In genomic region chr11:5491912-5492311, GRCm38 (mm10) we compare ENCODE assay signal across 22 mouse cellular contexts.
"Had no signal": no experiment of that assay in that cellular context is flagged by ENCODE, and none has a peak within 500 bp of the region (broad histone marks: within the 10 kb centered on the region; RNA-seq: fewer than 3 reads in every experiment).

No protein-coding gene starts in this region.

- ATAC-seq: inflammation-experienced regulatory T-cells, adult 6 months; midbrain, embryonic 13.5 days; midbrain, embryonic 16.5 days had no signal

- H3K27ac ChIP-seq: limb, embryonic 12.5 days; limb, embryonic 15.5 days; midbrain, embryonic 10.5 days; midbrain, embryonic 13.5 days; neural tube, embryonic 13.5 days had no signal

- H3K9ac ChIP-seq: limb, embryonic 12.5 days; limb, embryonic 15.5 days; lung, embryonic 14.5 days; midbrain, embryonic 13.5 days; neural tube, embryonic 13.5 days had no signal

- H3K4me3 ChIP-seq: limb, embryonic 12.5 days; limb, embryonic 15.5 days; megakaryocyte, embryonic 14.5 days; midbrain, embryonic 10.5 days; midbrain, embryonic 13.5 days; myocyte; neural tube, embryonic 13.5 days had no signal

- H3K4me1 ChIP-seq: limb, embryonic 12.5 days; limb, embryonic 15.5 days; midbrain, embryonic 13.5 days; neural tube, embryonic 13.5 days had no signal

- H3K9me3 ChIP-seq: limb, embryonic 12.5 days; limb, embryonic 15.5 days; midbrain, embryonic 10.5 days; midbrain, embryonic 13.5 days; neural tube, embryonic 13.5 days had no signal

- H3K27me3 ChIP-seq: limb, embryonic 12.5 days; limb, embryonic 15.5 days; megakaryocyte, embryonic 14.5 days; midbrain, embryonic 13.5 days; neural tube, embryonic 13.5 days had no signal

- DNase-seq: kidney, adult 11 months; kidney, adult 8-10 months; kidney, postnatal 14 days; kidney, postnatal 4 days; left cerebral cortex, postnatal 4 days; lung, embryonic 14.5 days; lung, postnatal 10 days; lung, postnatal 36 days; retina, postnatal 1 day; right cerebral cortex, postnatal 25 days; spleen, adult 18-20 months; thymus, adult 18-20 months; thymus, postnatal 36 days had no signal

- H3K36me3 ChIP-seq: limb, embryonic 12.5 days; limb, embryonic 15.5 days; midbrain, embryonic 10.5 days; midbrain, embryonic 13.5 days; neural tube, embryonic 13.5 days had no signal

- H3K4me2 ChIP-seq: limb, embryonic 12.5 days; limb, embryonic 15.5 days; lung, embryonic 14.5 days; midbrain, embryonic 13.5 days; neural tube, embryonic 13.5 days had no signal
